Mouse (Mus musculus) left cerebral cortex, adult 18-20 months (tissue): ENCODE measurements around the gene Trmo. TPM values are rescaled to one million over a fixed set of nuclear protein-coding genes. Genes with fewer than 3 reads are reported as not detected.

Experiments used
- DNase-seq, 2 experiments: peaks; one replicate each; pipeline ENCODE4 v3.0.0; 2021 to 2022; ENCODE audit warnings: low spot score in 2 of 2, mixed read lengths in 1 of 2
- total RNA-seq, 2 experiments: library from RNA; stranded (reverse); gene quantifications; 2 replicates each; pipeline ENCODE4 v1.2.3; 2021

Trmo gene
- total RNA-seq, 2 experiments from 2014 or later: 3.7 to 4.3 TPM

- DNase-seq: no peak
Observed at GRCm38 (mm10) chr4:46341831-46342680, 47.2 kb downstream of the Trmo start.

DNA sequence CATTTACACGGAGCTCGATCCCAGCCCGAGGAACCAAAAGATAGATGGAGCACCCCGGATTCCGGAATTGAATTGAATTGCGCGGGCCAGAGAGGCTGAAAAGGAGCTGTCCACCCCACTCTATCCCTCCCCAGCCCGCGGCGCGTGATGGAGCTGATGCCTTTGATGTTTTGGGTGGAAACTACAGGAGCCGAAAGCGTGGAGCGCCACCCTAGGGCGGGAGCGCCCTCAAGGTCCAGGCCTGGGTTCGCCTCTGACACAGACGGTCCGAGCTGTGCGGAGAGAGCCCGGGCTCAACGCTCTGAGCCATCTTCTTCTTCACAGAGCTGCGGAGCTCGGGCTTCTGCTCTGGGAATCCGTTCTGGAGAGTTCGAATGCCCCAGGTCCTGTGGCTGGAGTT, 49.7 kb downstream of the Trmo start:
- no peak for DNase-seq

DNA sequence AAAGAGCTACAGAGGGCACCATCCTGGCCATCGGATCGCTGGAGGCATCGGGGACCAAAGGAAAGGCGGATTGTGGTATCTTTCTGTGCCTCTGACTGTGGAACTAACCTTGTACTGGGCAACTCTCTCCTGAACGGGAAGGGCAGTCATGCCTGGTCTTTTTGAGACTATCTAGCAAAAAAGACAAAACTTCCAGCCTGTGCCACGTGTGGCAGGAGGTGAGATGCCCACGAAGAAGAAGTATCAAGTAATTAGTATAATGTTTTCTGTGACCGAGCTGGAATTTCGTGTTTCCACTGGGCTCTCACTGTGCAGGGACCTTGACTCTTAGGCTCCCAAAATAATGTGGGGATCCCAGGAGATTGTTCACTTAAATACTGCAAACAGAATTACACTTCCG, 50.2 kb downstream of the Trmo start:
- no peak for DNase-seq

- DNase-seq: no peak
Observed at GRCm38 (mm10) chr4:46337990-46338389, 51.2 kb downstream of the Trmo start.

DNA sequence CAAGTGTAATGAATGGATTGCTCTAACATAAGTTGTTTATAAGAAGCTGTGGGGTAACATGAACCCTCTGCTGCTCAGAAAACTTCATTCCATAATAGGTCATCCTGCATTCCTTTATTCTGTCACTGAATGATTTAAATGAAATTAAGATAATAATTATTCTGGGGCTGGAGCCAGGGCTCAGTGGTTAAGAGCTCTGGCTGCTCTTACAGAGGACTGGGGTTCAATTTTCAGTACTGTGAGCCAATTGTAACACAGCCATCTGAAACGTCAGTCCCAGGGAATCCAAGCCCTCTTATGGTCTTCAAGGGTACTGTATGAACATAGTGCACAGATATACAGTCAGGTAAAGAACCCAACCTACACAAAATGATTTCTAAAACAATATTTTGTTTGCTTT, 53.4 kb downstream of the Trmo start:
- no peak for DNase-seq

- no peak for DNase-seq
Observed at GRCm38 (mm10) chr4:46328906-46329305, 60.3 kb downstream of the Trmo start.

Other genes with a start within 250 kb of the Trmo start
- 10 to 100 TPM; 10.2 to 11.2 TPM for gene Xpa, start 193.1 kb downstream of the Trmo start, total RNA-seq
- gene Foxe1, start 45.8 kb downstream of the Trmo start, total RNA-seq: not detected
- not detected for gene Hemgn, start 24.1 kb upstream of the Trmo start, total RNA-seq
- gene Anp32b, start 61.5 kb upstream of the Trmo start, total RNA-seq: 10 to 100 TPM; 41.5 to 45.7 TPM
- gene Nans, start 99.8 kb upstream of the Trmo start, total RNA-seq: 10 to 100 TPM; 14.8 to 19.2 TPM
- gene Trim14, start 146.7 kb upstream of the Trmo start, total RNA-seq: 1 to 10 TPM in 1 of 2 experiments, under 1 TPM in 1; 0.74 to 1.3 TPM
- 10 to 100 TPM; 23.5 to 26.2 TPM for gene Coro2a, start 212.8 kb upstream of the Trmo start, total RNA-seq